Mouse (Mus musculus) forebrain, embryonic 10.5 days (tissue): Measurements from ENCODE around the gene Flna. TPM values are rescaled to one million over a fixed set of nuclear protein-coding genes. Genes with fewer than 3 reads are reported as not detected.

Source experiments
- DNase-seq: peaks from one replicate; pipeline ENCODE4 v3.0.0-alpha.2; 2017; ENCODE audit warnings: low spot score; ENCODE audit errors: extremely low spot score
- H3K27ac ChIP-seq: fragments of 300-500 bp; sonication (generic); 2 replicates; pipeline ENCODE4 v1.5.1; 2016; ENCODE audit warnings: mild to moderate bottlenecking
- H3K27me3 ChIP-seq: fragments of 300-500 bp; sonication (generic); 2 replicates; pipeline ENCODE4 v1.6.1; 2016; ENCODE audit warnings: mild to moderate bottlenecking; ENCODE audit not compliant: poor library complexity, severe bottlenecking
- H3K36me3 ChIP-seq: fragments of 300-500 bp; sonication (generic); replicated peaks from 2 replicates; pipeline ENCODE4 v1.6.1; 2016; ENCODE audit warnings: mild to moderate bottlenecking, moderate library complexity
- H3K4me1 ChIP-seq: fragments of 300-500 bp; sonication (generic); 2 replicates; pipeline ENCODE4 v1.6.1; 2016
- H3K4me3 ChIP-seq: fragments of 300-500 bp; sonication (generic); 2 replicates; pipeline ENCODE4 v1.5.1; 2016; ENCODE audit warnings: mild to moderate bottlenecking, moderate library complexity
- H3K9me3 ChIP-seq: fragments of 300-500 bp; sonication (generic); 2 replicates; pipeline ENCODE4 v1.6.1; 2016; ENCODE audit warnings: mild to moderate bottlenecking, moderate library complexity
- WGBS: fragments of 180-500 bp; shearing (Covaris S2); methylation state at CpG from one replicate; pipeline ENCODE4 v1.1.7; 2016; 5-methylcytosine and 5-hydroxymethylcytosine counted together
- polyA plus RNA-seq: library from polyadenylated mRNA; unstranded; fragments of >200 nt; fragmentation: Nextera tagmentation; extraction: Ambion mirVana; gene quantifications from 2 replicates; pipeline ENCODE4 v1.2.1, GENCODE M21; 2016

Gene Flna
- polyA plus RNA-seq, 1 experiment from 2014 or later, result 269 TPM

GRCm38 (mm10) chrX:74270062-74270901 lies 20.7 kb upstream of the Flna start, which contains the start of gene Rpl10:
TSS of gene Rpl10 (plus strand) at chrX:74270812.
- 18% methylated on average over 42 of the region's 42 CpGs for WGBS
- peaks cover 6% of the 10 kb centered on the region for H3K4me1 ChIP-seq
- no peaks in the 10 kb centered on the region for H3K9me3 ChIP-seq
- DNase-seq, result peak; percentile 85
- peaks cover 16% of the 10 kb centered on the region for H3K36me3 ChIP-seq
- H3K27ac ChIP-seq, result peak within 1 kb of the TSS; percentile 94
- peak within 1 kb of the TSS; percentile 63 for H3K4me3 ChIP-seq
- H3K27me3 ChIP-seq, result no peaks in the 10 kb centered on the region

DNA sequence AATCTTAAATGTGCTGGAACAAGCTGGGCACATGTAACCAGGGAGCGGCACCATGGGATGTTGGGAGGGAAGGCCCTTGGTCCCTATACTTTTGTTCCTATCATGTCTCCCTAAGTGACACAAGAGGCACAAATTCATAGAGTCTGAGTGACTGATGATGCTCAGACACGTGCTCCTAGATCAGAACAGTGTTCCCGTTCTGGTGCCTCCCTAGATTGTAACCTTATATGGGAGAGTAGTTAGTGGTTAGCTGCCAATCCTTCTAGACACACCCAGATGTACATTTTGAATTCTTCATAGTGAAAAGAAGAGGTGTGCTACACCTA lies 20.1 kb upstream of the Flna start:
- no peaks in the 10 kb centered on the region for H3K9me3 ChIP-seq
- H3K4me1 ChIP-seq, result peaks cover 6% of the 10 kb centered on the region
- WGBS, result 27% methylated on average over 3 of the region's 3 CpGs
- peak overlapping the region; percentile 63 for H3K4me3 ChIP-seq
- no peaks in the 10 kb centered on the region for H3K27me3 ChIP-seq
- peaks cover 16% of the 10 kb centered on the region for H3K36me3 ChIP-seq
- DNase-seq, result peak; percentile 15
- H3K27ac ChIP-seq, result peak overlapping the region; percentile 94

- H3K4me3 ChIP-seq, result no peak overlapping the region
- WGBS, result 92% methylated on average over 3 of the region's 3 CpGs
- H3K4me1 ChIP-seq, result peaks cover 6% of the 10 kb centered on the region
- no peaks in the 10 kb centered on the region for H3K9me3 ChIP-seq
- no peak for DNase-seq
- no peak overlapping the region for H3K27ac ChIP-seq
- peaks cover 36% of the 10 kb centered on the region for H3K36me3 ChIP-seq
- H3K27me3 ChIP-seq, result no peaks in the 10 kb centered on the region
Observed at GRCm38 (mm10) chrX:74257746-74258145, 8.1 kb upstream of the Flna start.

- Histone ChIP-seq H3K27me3 (0 out of 2 replicates have a peak, but pooled peaks cover 11% of the 10 kb centered on the region), H3K36me3 (peaks cover 30% of the 10 kb centered on the region), H3K27ac (peak overlapping the region; percentile 92), H3K4me3 (peak overlapping the region; percentile 70), H3K4me1 (peaks cover 7% of the 10 kb centered on the region), H3K9me3 (no peaks in the 10 kb centered on the region)
- 22% methylated on average over 31 of the region's 31 CpGs for WGBS
- DNase-seq, result no peak
Observed at GRCm38 (mm10) chrX:74254888-74255565, 5.4 kb upstream of the Flna start.

DNA sequence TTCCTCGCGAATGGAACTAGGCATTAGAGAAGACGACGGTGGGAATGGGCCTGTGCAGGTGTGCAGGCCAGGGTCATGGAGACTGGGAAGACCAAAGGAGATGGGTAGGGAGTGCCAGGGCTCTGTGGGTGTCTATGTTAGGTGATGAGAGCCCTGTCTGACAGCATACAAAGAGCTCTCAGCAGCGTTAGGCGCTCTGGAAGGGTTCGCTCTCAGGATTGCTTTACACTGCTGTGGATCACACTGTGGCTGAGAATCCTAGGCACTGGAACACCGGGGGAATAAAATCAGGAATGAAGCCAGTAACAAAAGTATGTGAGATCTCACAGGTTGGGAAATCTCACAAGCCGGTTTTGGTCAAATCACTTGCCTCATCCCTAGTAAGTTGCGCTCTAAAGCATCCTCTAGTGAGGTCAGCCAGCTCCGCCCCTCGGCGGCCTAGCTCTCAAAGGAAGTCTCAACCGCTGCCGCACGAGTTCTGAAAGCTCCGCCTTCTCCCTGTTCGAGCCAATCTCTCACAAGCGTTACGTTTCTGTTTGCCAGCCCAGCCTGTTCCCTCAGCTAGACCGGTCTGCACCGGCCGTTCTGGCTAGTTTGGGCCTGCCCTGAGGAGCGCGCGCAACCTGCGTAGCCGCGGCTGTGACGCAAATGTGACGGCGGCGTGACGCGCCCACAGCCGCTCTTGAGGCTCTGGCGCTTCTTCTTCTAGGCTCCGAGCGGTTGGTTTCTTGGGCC lies 4.7 kb upstream of the Flna start, which contains the start of gene Emd:
TSS of gene Emd (plus strand) at position 535 of the 735 bp plus-strand sequence.
- H3K27me3 ChIP-seq, result 0 out of 2 replicates have a peak, but pooled peaks cover 11% of the 10 kb centered on the region
- H3K36me3 ChIP-seq, result peaks cover 27% of the 10 kb centered on the region
- peak within 1 kb of the TSS; percentile 70 for H3K4me3 ChIP-seq
- peaks cover 13% of the 10 kb centered on the region for H3K4me1 ChIP-seq
- H3K27ac ChIP-seq, result peak within 1 kb of the TSS; percentile 92
- no peaks in the 10 kb centered on the region for H3K9me3 ChIP-seq
- peak; percentile 86 for DNase-seq
- WGBS, result 26% methylated on average over 39 of the region's 39 CpGs

- H3K27me3 ChIP-seq, result 0 out of 2 replicates have a peak, but pooled peaks cover 11% of the 10 kb centered on the region
- H3K36me3 ChIP-seq, result peaks cover 5% of the 10 kb centered on the region
- peaks cover 23% of the 10 kb centered on the region for H3K4me1 ChIP-seq
- 11% methylated on average over 3 of the region's 3 CpGs for WGBS
- DNase-seq, result peak; percentile 53
- no peaks in the 10 kb centered on the region for H3K9me3 ChIP-seq
- H3K4me3 ChIP-seq, result peak overlapping the region; percentile 58; the same call in 1 of the 2 replicates
- no peak overlapping the region for H3K27ac ChIP-seq
Observed at GRCm38 (mm10) chrX:74248651-74249050, 969 bp downstream of the Flna start.

DNA sequence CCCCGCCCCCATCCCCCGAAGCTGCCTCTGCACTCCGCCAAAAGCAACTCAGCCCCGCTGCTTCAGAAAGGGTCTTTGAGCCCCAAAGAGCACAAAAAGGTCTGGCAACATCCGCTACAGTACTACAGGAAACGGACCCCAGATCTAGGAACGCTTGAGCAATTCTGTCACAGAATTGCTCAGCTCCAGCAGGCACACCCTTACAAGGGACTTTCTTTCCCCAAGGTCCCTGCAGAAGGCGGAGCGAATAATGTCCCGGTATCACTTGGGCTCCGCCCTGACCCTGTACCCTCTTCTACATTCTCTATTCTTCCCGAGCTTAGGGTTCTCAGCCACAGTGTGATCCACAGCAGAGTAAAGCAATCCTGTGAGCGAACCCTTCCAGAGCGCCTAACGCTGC lies 2.9 kb downstream of the Flna start:
- 19% methylated on average over 14 of the region's 15 CpGs for WGBS
- peak overlapping the region; percentile 65 for H3K4me3 ChIP-seq
- no peak for DNase-seq
- no peaks in the 10 kb centered on the region for H3K9me3 ChIP-seq
- H3K27me3 ChIP-seq, result 0 out of 2 replicates have a peak, but pooled peaks cover 11% of the 10 kb centered on the region
- peaks cover 27% of the 10 kb centered on the region for H3K4me1 ChIP-seq
- peaks cover 25% of the 10 kb centered on the region for H3K36me3 ChIP-seq
- peak overlapping the region; percentile 93 for H3K27ac ChIP-seq

DNA sequence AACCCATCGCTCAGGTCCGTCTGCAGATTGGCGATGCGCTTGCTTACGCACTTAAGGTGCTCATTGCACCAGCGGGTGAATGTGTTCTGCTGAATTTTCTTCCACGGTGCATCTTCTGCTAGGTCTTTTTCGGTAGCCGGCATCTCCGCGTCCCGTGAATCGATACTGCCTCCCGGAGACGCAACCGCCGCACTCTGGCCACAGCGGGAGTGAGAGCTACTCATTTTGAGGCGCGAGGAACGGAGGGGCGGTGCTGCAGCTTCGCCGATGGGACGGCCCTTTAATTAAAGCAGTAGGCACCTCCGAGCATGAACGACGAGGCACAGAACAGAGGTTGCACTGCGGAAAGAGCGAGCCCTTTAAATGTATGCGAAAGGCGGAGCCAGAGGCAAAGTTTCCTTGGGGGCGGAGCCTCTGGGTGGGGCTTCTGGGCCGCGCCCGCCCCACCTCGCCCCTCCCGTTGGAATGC lies 3.4 kb downstream of the Flna start:
- Histone ChIP-seq H3K4me1 (peaks cover 27% of the 10 kb centered on the region), H3K27ac (peak overlapping the region; percentile 93), H3K27me3 (0 out of 2 replicates have a peak, but pooled peaks cover 11% of the 10 kb centered on the region), H3K4me3 (peak overlapping the region; percentile 65), H3K9me3 (no peaks in the 10 kb centered on the region), H3K36me3 (peaks cover 29% of the 10 kb centered on the region)
- DNase-seq, result peak; percentile 80
- WGBS, result 15% methylated on average over 38 of the region's 38 CpGs

DNA sequence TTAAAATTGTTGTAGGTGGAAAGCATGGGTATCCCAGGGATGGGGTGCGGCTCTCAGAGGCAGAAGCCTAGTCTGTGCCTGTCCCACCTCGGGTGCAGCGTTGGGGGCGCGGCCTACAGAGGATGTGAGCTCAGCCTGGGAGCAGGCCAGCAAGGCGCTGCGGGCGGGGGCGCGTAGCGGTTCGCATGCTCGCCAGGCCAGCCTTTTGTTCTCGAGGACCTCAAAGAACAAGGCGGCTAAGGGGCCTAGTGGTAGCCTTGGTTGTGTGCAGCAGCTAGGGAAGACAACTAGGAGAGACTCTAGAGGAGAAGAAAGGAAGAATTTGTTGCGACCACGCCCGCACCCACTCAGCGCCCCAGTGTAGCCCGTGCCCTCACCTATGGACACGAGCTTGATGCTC lies 3.9 kb downstream of the Flna start:
- 15% methylated on average over 20 of the region's 21 CpGs for WGBS
- Histone ChIP-seq H3K27me3 (0 out of 2 replicates have a peak, but pooled peaks cover 5% of the 10 kb centered on the region), H3K27ac (peak overlapping the region; percentile 93), H3K4me3 (peak overlapping the region; percentile 65), H3K4me1 (peaks cover 27% of the 10 kb centered on the region), H3K36me3 (peaks cover 35% of the 10 kb centered on the region), H3K9me3 (no peaks in the 10 kb centered on the region)
- DNase-seq, result peak; percentile 65

DNA sequence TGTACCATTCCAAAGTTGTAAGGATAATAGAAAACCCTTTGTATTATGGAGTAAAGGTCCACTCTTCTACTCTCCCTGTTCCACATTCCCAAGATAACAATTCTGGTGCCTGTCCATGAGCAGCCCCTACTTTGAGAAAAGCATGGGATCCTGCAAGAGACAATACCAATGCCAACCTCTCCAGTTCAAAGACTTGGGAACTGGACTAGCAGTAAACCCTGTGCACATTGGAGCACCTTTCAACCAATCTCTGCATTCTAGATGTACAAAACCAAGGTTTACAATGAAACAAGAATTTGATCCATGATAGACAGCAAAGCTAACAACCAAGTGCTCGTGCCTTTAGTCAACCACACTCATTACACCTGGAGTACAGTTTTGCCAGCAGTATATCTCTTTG lies 4.5 kb downstream of the Flna start:
- H3K9me3 ChIP-seq, result no peaks in the 10 kb centered on the region
- peak overlapping the region; percentile 65 for H3K4me3 ChIP-seq
- H3K27me3 ChIP-seq, result no peaks in the 10 kb centered on the region
- peaks cover 26% of the 10 kb centered on the region for H3K4me1 ChIP-seq
- no peak for DNase-seq
- WGBS, result 32% methylated on average over 1 of the region's 1 CpGs
- peak overlapping the region; percentile 93 for H3K27ac ChIP-seq
- peaks cover 41% of the 10 kb centered on the region for H3K36me3 ChIP-seq

GRCm38 (mm10) chrX:74244614-74245083 lies 5.0 kb downstream of the Flna start:
- H3K9me3 ChIP-seq, result no peaks in the 10 kb centered on the region
- H3K4me1 ChIP-seq, result peaks cover 22% of the 10 kb centered on the region
- no peaks in the 10 kb centered on the region for H3K27me3 ChIP-seq
- peaks cover 45% of the 10 kb centered on the region for H3K36me3 ChIP-seq
- WGBS, result 15% methylated on average over 3 of the region's 3 CpGs
- peak; percentile 37 for DNase-seq
- H3K4me3 ChIP-seq, result peak overlapping the region; percentile 65
- H3K27ac ChIP-seq, result peak overlapping the region; percentile 93

GRCm38 (mm10) chrX:74243807-74244206 lies 5.8 kb downstream of the Flna start:
- Histone ChIP-seq H3K4me3 (peak overlapping the region; percentile 65), H3K9me3 (no peaks in the 10 kb centered on the region), H3K27me3 (no peaks in the 10 kb centered on the region), H3K27ac (peak overlapping the region; percentile 93), H3K36me3 (peaks cover 54% of the 10 kb centered on the region), H3K4me1 (peaks cover 14% of the 10 kb centered on the region)
- WGBS, result 81% methylated on average over 3 of the region's 3 CpGs
- no peak for DNase-seq
